Mouse (Mus musculus) cortical plate, adult 2 months (tissue): ENCODE results near the gene Lancl3.

Experiments
- CTCF ChIP-seq: fragments of 200-500 bp; IDR thresholded peaks from 2 replicates; pipeline ENCODE4 v1.5.1; 2011; ENCODE audit warnings: mild to moderate bottlenecking, control low read depth, low read length; ENCODE audit not compliant: insufficient read depth; ENCODE audit errors: extremely low read depth
- POLR2A ChIP-seq: fragments of 200-500 bp; IDR thresholded peaks from 2 replicates; pipeline ENCODE4 v1.6.1; 2011; ENCODE audit warnings: mild to moderate bottlenecking, low read length, control low read depth; ENCODE audit not compliant: insufficient read depth; ENCODE audit errors: extremely low read depth

- TF ChIP-seq CTCF (no peak), POLR2A (no peak)
Measured at GRCm38 (mm10) chrX:9254901-9255300, 55.2 kb downstream of the Lancl3 start.
